Mouse (Mus musculus): ENCODE measurements around the gene Ssbp2. TPM values are rescaled to one million over a fixed set of nuclear protein-coding genes. Genes with fewer than 3 reads are reported as not detected.

Ssbp2 gene
- polyA plus RNA-seq, 1 experiment from 2014 or later: 179 TPM

DNA sequence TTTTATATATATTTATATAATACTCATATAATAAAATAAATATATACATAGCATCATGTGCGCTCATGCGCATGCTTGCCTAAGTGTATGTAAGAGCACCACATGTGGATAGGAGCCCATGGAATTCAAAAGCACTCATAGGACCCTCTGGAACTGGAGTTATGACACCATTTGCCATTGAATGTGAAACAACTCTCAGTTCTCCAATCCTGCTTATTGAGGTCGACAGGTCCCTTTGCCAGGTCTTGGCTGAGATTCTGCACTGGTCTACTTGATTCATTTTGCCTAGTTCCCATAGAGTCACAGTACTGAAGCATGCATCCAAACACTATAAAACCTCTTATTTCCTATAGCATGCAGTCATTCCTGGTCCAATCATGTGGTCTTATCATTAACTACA lies 221.4 kb downstream of the Ssbp2 start:
- Histone ChIP-seq H3K4me1 (replicated peaks; ENCODE audit: control insufficient read depth, insufficient read depth, low read length) (no peaks in the 10 kb centered on the region), H3K4me2 (ENCODE audit: low read depth, low read length, severe bottlenecking) (no peak overlapping the region), H3K27ac (ENCODE audit: low read depth, low read length) (no peak overlapping the region), H3K36me3 (ENCODE audit: control insufficient read depth, insufficient read depth, low read length) (peaks cover 2% of the 10 kb centered on the region), H3K9me3 (ENCODE audit: control insufficient read depth, low read length) (peaks cover 1% of the 10 kb centered on the region; the same call in 1 of the 2 replicates), H3K27me3 (ENCODE audit: control insufficient read depth, insufficient read depth, low read length) (no peaks in the 10 kb centered on the region), H3K4me3 (ENCODE audit: low read depth, low read length) (no peak overlapping the region), H3K9ac (ENCODE audit: low read length) (no peak overlapping the region)
- ATAC-seq (replicated peaks; ENCODE audit: low FRiP score) (no peak), DNase-seq (ENCODE audit: low spot score) (no peak)
- 94% methylated on average over 3 of the region's 3 CpGs for WGBS

DNA sequence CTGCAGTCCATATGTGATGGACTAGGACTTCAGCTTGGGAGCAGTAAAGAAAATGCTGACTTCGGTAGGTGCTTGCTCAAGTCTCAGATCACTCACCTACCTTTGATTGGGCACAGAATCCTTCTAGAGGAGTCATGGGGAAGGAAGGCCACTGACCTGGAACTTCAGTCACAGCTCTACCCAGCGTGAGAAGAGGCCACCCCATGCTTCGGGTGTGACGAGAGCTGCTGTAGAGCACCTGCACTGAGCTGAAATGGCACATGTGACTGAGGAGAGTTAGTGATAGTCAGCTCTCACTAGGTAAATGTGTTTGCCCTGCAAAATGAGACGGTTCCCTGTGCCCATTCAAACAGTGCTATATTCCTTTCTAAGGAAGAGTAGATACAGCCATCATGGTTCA lies 230.0 kb downstream of the Ssbp2 start:
- H3K4me3 ChIP-seq (ENCODE audit: low read depth, low read length): no peak overlapping the region
- DNase-seq (ENCODE audit: low spot score) (no peak), ATAC-seq (replicated peaks; ENCODE audit: low FRiP score) (no peak)
- H3K4me2 ChIP-seq (ENCODE audit: low read depth, low read length, severe bottlenecking): no peak overlapping the region
- H3K9me3 ChIP-seq (ENCODE audit: control insufficient read depth, low read length): peaks cover 3% of the 10 kb centered on the region; the same call in 1 of the 2 replicates
- no peaks in the 10 kb centered on the region for H3K27me3 ChIP-seq (ENCODE audit: control insufficient read depth, insufficient read depth, low read length)
- H3K36me3 ChIP-seq (ENCODE audit: control insufficient read depth, insufficient read depth, low read length): peaks cover 3% of the 10 kb centered on the region
- 94% methylated on average over 5 of the region's 5 CpGs for WGBS
- no peak overlapping the region for H3K9ac ChIP-seq (ENCODE audit: low read length)
- H3K27ac ChIP-seq (ENCODE audit: low read depth, low read length): no peak overlapping the region
- H3K4me1 ChIP-seq (replicated peaks; ENCODE audit: control insufficient read depth, insufficient read depth, low read length): no peaks in the 10 kb centered on the region

GRCm38 (mm10) chr13:91693615-91694014 lies 233.5 kb downstream of the Ssbp2 start:
- no peaks in the 10 kb centered on the region for H3K4me1 ChIP-seq (replicated peaks; ENCODE audit: control insufficient read depth, insufficient read depth, low read length)
- H3K9ac ChIP-seq (ENCODE audit: low read length): no peak overlapping the region
- 54% methylated on average over 7 of the region's 7 CpGs for WGBS
- H3K27ac ChIP-seq (ENCODE audit: low read depth, low read length): no peak overlapping the region
- ATAC-seq (replicated peaks; ENCODE audit: low FRiP score) (no peak), DNase-seq (ENCODE audit: low spot score) (no peak)
- H3K4me3 ChIP-seq (ENCODE audit: low read depth, low read length): no peak overlapping the region
- no peaks in the 10 kb centered on the region; the same call in 1 of the 2 replicates for H3K36me3 ChIP-seq (ENCODE audit: control insufficient read depth, insufficient read depth, low read length)
- no peak overlapping the region for H3K4me2 ChIP-seq (ENCODE audit: low read depth, low read length, severe bottlenecking)
- no peaks in the 10 kb centered on the region for H3K9me3 ChIP-seq (ENCODE audit: control insufficient read depth, low read length)
- no peaks in the 10 kb centered on the region for H3K27me3 ChIP-seq (ENCODE audit: control insufficient read depth, insufficient read depth, low read length)

DNA sequence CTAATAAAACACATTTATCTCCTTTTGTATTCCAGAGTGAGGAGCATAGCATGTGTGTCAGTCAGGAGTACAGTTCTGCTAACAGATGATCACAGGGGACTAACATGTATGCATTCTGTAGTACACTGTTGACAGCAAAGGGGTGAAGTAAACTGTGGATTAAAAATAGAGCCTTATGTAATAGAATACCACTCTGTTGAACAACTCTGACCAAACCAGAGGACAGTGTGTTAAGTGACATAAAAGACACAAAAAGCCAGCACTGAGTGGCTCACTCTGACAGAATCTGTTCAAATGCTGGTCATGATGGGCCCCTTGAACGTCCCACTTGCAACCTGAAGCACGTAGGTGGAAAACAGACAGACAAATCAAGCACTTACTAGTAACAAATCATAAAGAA lies 235.3 kb downstream of the Ssbp2 start:
- H3K4me2 ChIP-seq (ENCODE audit: low read depth, low read length, severe bottlenecking): no peak overlapping the region
- H3K4me1 ChIP-seq (replicated peaks; ENCODE audit: control insufficient read depth, insufficient read depth, low read length): no peaks in the 10 kb centered on the region
- no peaks in the 10 kb centered on the region; the same call in 1 of the 2 replicates for H3K36me3 ChIP-seq (ENCODE audit: control insufficient read depth, insufficient read depth, low read length)
- no peak overlapping the region for H3K4me3 ChIP-seq (ENCODE audit: low read depth, low read length)
- WGBS: 94% methylated on average over 2 of the region's 2 CpGs
- no peak for DNase-seq (ENCODE audit: low spot score)
- H3K9me3 ChIP-seq (ENCODE audit: control insufficient read depth, low read length): no peaks in the 10 kb centered on the region
- H3K27me3 ChIP-seq (ENCODE audit: control insufficient read depth, insufficient read depth, low read length): no peaks in the 10 kb centered on the region
- H3K27ac ChIP-seq (ENCODE audit: low read depth, low read length): no peak overlapping the region
- ATAC-seq (replicated peaks; ENCODE audit: low FRiP score): no peak
- no peak overlapping the region for H3K9ac ChIP-seq (ENCODE audit: low read length)

DNA sequence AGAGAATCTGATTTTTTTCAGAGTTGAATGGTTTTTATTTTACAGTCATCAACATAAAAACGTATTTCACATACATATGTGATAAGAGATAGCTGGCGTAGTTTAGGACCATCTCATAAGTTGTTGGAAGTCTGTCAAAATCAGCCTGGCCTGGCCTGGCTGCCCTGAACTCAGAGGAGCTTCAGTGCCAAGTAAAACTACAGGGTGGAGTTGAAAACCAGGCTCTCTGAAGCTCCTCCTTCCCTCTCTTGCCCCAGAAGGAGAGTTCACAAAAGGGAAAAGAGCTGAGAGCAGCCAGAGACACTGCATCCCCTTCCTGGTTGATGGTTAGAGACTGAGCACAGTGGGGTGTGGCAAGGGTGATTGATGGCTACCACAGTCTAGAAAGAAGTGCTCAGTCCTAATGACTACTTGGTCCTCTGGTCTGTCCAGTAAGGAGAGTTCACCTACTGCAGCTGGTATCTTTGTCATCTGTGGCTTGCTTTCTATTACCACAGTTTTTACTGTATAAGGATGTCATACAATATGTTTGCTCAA lies 236.1 kb downstream of the Ssbp2 start:
- Histone ChIP-seq H3K4me3 (ENCODE audit: low read depth, low read length) (no peak overlapping the region), H3K9me3 (ENCODE audit: control insufficient read depth, low read length) (no peaks in the 10 kb centered on the region), H3K4me1 (replicated peaks; ENCODE audit: control insufficient read depth, insufficient read depth, low read length) (no peaks in the 10 kb centered on the region), H3K9ac (ENCODE audit: low read length) (no peak overlapping the region), H3K4me2 (ENCODE audit: low read depth, low read length, severe bottlenecking) (no peak overlapping the region), H3K27me3 (ENCODE audit: control insufficient read depth, insufficient read depth, low read length) (no peaks in the 10 kb centered on the region), H3K36me3 (ENCODE audit: control insufficient read depth, insufficient read depth, low read length) (no peaks in the 10 kb centered on the region; the same call in 1 of the 2 replicates), H3K27ac (ENCODE audit: low read depth, low read length) (no peak overlapping the region)
- DNase-seq (ENCODE audit: low spot score): no peak
- no peak; the same call in 1 of the 2 replicates for ATAC-seq (replicated peaks; ENCODE audit: low FRiP score)
- WGBS: 93% methylated on average over 2 of the region's 2 CpGs

GRCm38 (mm10) chr13:91697011-91697410 lies 236.9 kb downstream of the Ssbp2 start:
- H3K4me2 ChIP-seq (ENCODE audit: low read depth, low read length, severe bottlenecking): no peak overlapping the region
- ATAC-seq (replicated peaks; ENCODE audit: low FRiP score) (no peak), DNase-seq (ENCODE audit: low spot score) (no peak)
- H3K9me3 ChIP-seq (ENCODE audit: control insufficient read depth, low read length): no peaks in the 10 kb centered on the region
- no peaks in the 10 kb centered on the region for H3K27me3 ChIP-seq (ENCODE audit: control insufficient read depth, insufficient read depth, low read length)
- H3K4me1 ChIP-seq (replicated peaks; ENCODE audit: control insufficient read depth, insufficient read depth, low read length): no peaks in the 10 kb centered on the region
- WGBS: 37% methylated on average over 3 of the region's 3 CpGs
- no peaks in the 10 kb centered on the region for H3K36me3 ChIP-seq (ENCODE audit: control insufficient read depth, insufficient read depth, low read length)
- no peak overlapping the region for H3K4me3 ChIP-seq (ENCODE audit: low read depth, low read length)
- no peak overlapping the region for H3K27ac ChIP-seq (ENCODE audit: low read depth, low read length)
- no peak overlapping the region for H3K9ac ChIP-seq (ENCODE audit: low read length)

DNA sequence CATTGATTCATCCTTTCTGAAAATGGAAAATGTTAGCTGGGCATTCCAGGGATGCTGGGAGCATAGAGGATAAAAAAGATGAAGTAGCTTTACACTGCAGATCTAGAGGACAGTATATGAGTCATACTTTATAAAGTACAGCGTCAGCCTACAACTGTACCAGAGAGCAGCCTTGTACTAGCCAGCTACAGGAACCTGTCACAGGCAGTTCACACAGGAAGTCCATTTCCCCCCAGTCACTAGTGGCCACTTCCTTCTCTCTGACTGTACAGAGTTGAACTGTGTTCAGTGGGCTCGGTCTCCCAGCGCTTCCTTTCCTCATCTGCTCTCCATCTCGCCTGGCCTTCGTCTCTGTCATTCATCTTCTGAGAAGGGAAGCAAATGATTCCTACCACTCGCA lies 242.3 kb downstream of the Ssbp2 start:
- no peak overlapping the region for H3K4me3 ChIP-seq (ENCODE audit: low read depth, low read length)
- H3K4me1 ChIP-seq (replicated peaks; ENCODE audit: control insufficient read depth, insufficient read depth, low read length): no peaks in the 10 kb centered on the region
- no peak overlapping the region for H3K27ac ChIP-seq (ENCODE audit: low read depth, low read length)
- no peaks in the 10 kb centered on the region for H3K36me3 ChIP-seq (ENCODE audit: control insufficient read depth, insufficient read depth, low read length)
- no peak overlapping the region for H3K9ac ChIP-seq (ENCODE audit: low read length)
- no peak overlapping the region for H3K4me2 ChIP-seq (ENCODE audit: low read depth, low read length, severe bottlenecking)
- 86% methylated on average over 6 of the region's 6 CpGs for WGBS
- H3K9me3 ChIP-seq (ENCODE audit: control insufficient read depth, low read length): no peaks in the 10 kb centered on the region
- ATAC-seq (replicated peaks; ENCODE audit: low FRiP score) (no peak), DNase-seq (ENCODE audit: low spot score) (no peak)
- no peaks in the 10 kb centered on the region for H3K27me3 ChIP-seq (ENCODE audit: control insufficient read depth, insufficient read depth, low read length)

GRCm38 (mm10) chr13:91719487-91719886 lies 259.4 kb downstream of the Ssbp2 start:
- 97% methylated on average over 6 of the region's 6 CpGs for WGBS
- H3K9me3 ChIP-seq (ENCODE audit: control insufficient read depth, low read length): no peaks in the 10 kb centered on the region
- DNase-seq (ENCODE audit: low spot score) (no peak), ATAC-seq (replicated peaks; ENCODE audit: low FRiP score) (no peak)
- no peak overlapping the region for H3K4me3 ChIP-seq (ENCODE audit: low read depth, low read length)
- no peaks in the 10 kb centered on the region for H3K27me3 ChIP-seq (ENCODE audit: control insufficient read depth, insufficient read depth, low read length)
- H3K36me3 ChIP-seq (ENCODE audit: control insufficient read depth, insufficient read depth, low read length): no peaks in the 10 kb centered on the region
- H3K27ac ChIP-seq (ENCODE audit: low read depth, low read length): no peak overlapping the region
- no peaks in the 10 kb centered on the region for H3K4me1 ChIP-seq (replicated peaks; ENCODE audit: control insufficient read depth, insufficient read depth, low read length)
- no peak overlapping the region for H3K9ac ChIP-seq (ENCODE audit: low read length)
- H3K4me2 ChIP-seq (ENCODE audit: low read depth, low read length, severe bottlenecking): no peak overlapping the region

DNA sequence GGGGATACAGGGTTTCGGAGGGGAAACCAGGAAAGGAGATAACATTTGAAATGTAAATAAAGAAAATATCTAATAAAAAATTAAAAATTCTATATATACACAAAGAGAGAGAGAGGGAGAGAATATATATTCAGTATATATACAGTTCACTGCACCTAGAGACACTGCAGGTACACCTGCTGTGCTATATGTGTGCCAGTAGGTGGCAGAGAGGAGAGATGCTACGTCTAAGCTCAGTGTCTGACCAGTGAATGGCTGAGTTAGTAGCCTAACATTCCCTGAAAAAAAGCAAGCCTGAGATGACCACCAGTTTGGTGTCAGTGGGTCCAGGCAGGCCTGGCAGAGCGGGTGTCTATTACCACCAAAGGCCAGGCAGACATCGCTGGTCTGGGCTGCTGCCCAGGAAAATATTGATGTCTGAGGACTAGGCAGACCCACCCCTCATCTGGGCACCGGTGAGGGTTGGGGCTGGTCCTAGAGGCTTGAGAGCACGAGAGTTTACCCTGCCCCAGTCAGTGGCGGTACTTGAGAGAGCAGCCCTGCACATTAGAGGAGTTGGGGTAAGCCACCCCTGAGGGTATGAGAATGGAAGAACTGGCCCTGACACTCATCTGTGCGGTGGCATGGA lies 263.1 kb downstream of the Ssbp2 start:
- H3K27me3 ChIP-seq (ENCODE audit: control insufficient read depth, insufficient read depth, low read length): no peaks in the 10 kb centered on the region
- no peaks in the 10 kb centered on the region for H3K4me1 ChIP-seq (replicated peaks; ENCODE audit: control insufficient read depth, insufficient read depth, low read length)
- ATAC-seq (replicated peaks; ENCODE audit: low FRiP score): peak; percentile 63
- no peaks in the 10 kb centered on the region for H3K36me3 ChIP-seq (ENCODE audit: control insufficient read depth, insufficient read depth, low read length)
- H3K9me3 ChIP-seq (ENCODE audit: control insufficient read depth, low read length): no peaks in the 10 kb centered on the region
- 69% methylated on average over 8 of the region's 8 CpGs for WGBS
- no peak for DNase-seq (ENCODE audit: low spot score)
- H3K9ac ChIP-seq (ENCODE audit: low read length): no peak overlapping the region
- no peak overlapping the region for H3K4me3 ChIP-seq (ENCODE audit: low read depth, low read length)
- no peak overlapping the region for H3K27ac ChIP-seq (ENCODE audit: low read depth, low read length)
- H3K4me2 ChIP-seq (ENCODE audit: low read depth, low read length, severe bottlenecking): no peak overlapping the region

All from forebrain, embryonic 11.5 days (tissue).